ENCODE assay signal across 22 mouse cellular contexts in genomic region chr17:14138941-14139340, GRCm38 (mm10).
DNase-seq lines count a peak whose midpoint lies in the region; ATAC-seq lines count a peak whose summit lies in the region.
"Had no signal": no experiment of that assay in that cellular context is flagged by ENCODE, and none has a peak within 500 bp of the region (broad histone marks: within the 10 kb centered on the region; RNA-seq: fewer than 3 reads in every experiment).

No protein-coding gene starts in this region.

- 59% methylated on average over 5 of the region's 5 CpGs for WGBS in liver, embryonic 12.5 days (ENCODE audit: insufficient replicate concordance)

- no peak overlapping the region for H3K4me3 ChIP-seq in liver, embryonic 12.5 days
- H3K4me3 ChIP-seq: embryonic facial prominence, embryonic 10.5 days; forebrain, embryonic 10.5 days; hindbrain, embryonic 13.5 days; intestine, embryonic 15.5 days had no signal

- peak; percentile 89 for DNase-seq in heart, adult 11 months
- no peak for DNase-seq in heart, postnatal 25 days (ENCODE audit: low spot score)
- DNase-seq in NIH3T3 (ENCODE audit: low read depth) (peak; percentile 62), adipocyte (ENCODE audit: low spot score) (peak; percentile 56)
- DNase-seq in layer of hippocampus, postnatal 25 days (ENCODE audit: extremely low spot score in 1 of 2, low spot score in 1 of 2): no peak
- DNase-seq: adrenal gland, adult 2 months; adrenal gland, postnatal 25 days; B cell, adult 2 months; cerebellum, adult 2 months; cerebellum, postnatal 10 days; gastrocnemius, postnatal 36 days; heart, postnatal 10 days; kidney, adult 18-20 months had no signal

- no peak overlapping the region for H3K9ac ChIP-seq in liver, embryonic 12.5 days
- H3K9ac ChIP-seq: hindbrain, embryonic 13.5 days; intestine, embryonic 15.5 days had no signal

- no peak overlapping the region for H3K4me2 ChIP-seq in liver, embryonic 12.5 days
- H3K4me2 ChIP-seq: hindbrain, embryonic 13.5 days; intestine, embryonic 15.5 days had no signal

- intact Hi-C loops in heart, postnatal 25 days (cut with DNase I): loop anchor here (5.0 kb wide), 1 partner anchor 68 kb away; no protein-coding TSS in a partner anchor

- no peaks in the 10 kb centered on the region for H3K36me3 ChIP-seq in liver, embryonic 12.5 days
- H3K36me3 ChIP-seq: embryonic facial prominence, embryonic 10.5 days; forebrain, embryonic 10.5 days; G1E; hindbrain, embryonic 13.5 days; intestine, embryonic 15.5 days had no signal

- no peak for ATAC-seq in liver, embryonic 12.5 days
- ATAC-seq: activated CD4-positive, CD25-positive, alpha-beta regulatory T cell, adult 4 months; CD4-positive, CD25-positive, alpha-beta regulatory T cell, adult 4 months; forebrain, embryonic 14.5 days; intestine, embryonic 15.5 days had no signal

- peaks cover 4% of the 10 kb centered on the region; the same call in 1 of the 2 replicates for H3K27me3 ChIP-seq in liver, embryonic 12.5 days (replicated peaks)
- H3K27me3 ChIP-seq: intestine, embryonic 15.5 days had no signal

- no peaks in the 10 kb centered on the region for H3K4me1 ChIP-seq in liver, embryonic 12.5 days
- H3K4me1 ChIP-seq: intestine, embryonic 15.5 days had no signal

- no peaks in the 10 kb centered on the region for H3K9me3 ChIP-seq in liver, embryonic 12.5 days (replicated peaks)
- H3K9me3 ChIP-seq: embryonic facial prominence, embryonic 10.5 days; forebrain, embryonic 10.5 days; hindbrain, embryonic 13.5 days; intestine, embryonic 15.5 days had no signal

- no peak overlapping the region for H3K27ac ChIP-seq in liver, embryonic 12.5 days
- H3K27ac ChIP-seq: embryonic facial prominence, embryonic 10.5 days; forebrain, embryonic 10.5 days; hindbrain, embryonic 13.5 days; intestine, embryonic 15.5 days had no signal

Comparison
In these comparisons a context has a peak if more than half of its experiments do, and no peak if none do; other contexts are left out.
1. DNase-seq: peak in heart, adult 11 months (single experiment), NIH3T3 (single experiment) and adipocyte (single experiment); none in heart, postnatal 25 days (single experiment) and layer of hippocampus, postnatal 25 days (0 of 2).